Mouse (Mus musculus): ENCODE data around the gene Lmx1a. TPM values are rescaled to one million over a fixed set of nuclear protein-coding genes. Genes with fewer than 3 reads are reported as not detected.

Gene Lmx1a
- polyA plus RNA-seq, 1 experiment from 2014 or later, result 18.7 TPM

DNA sequence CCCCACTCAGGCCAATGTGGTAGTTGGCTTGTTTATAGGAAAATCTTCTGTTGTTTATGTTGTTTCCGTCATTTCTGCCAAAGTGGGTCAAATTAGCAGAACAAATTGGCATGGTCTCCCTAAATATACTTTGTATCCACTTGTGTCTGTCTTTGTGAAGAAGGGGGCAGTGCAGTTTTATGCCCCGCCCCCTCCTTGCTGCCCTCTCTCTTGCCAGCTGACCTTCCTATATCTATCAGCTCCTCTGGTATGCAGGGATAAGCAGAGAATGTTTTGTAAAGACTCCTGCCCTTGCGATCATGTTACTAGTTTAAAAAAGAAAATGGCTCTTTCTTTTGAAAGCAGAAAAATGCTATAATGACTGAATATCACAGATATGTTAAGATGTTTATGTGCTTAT lies 101.7 kb downstream of the Lmx1a start:
- Histone ChIP-seq H3K4me3 (ENCODE audit: low read depth, low read length) (no peak overlapping the region), H3K36me3 (ENCODE audit: control insufficient read depth, insufficient read depth, low read length) (no peaks in the 10 kb centered on the region), H3K27ac (ENCODE audit: low read depth, low read length) (no peak overlapping the region), H3K4me2 (no peak overlapping the region), H3K4me1 (ENCODE audit: control insufficient read depth, insufficient read depth, low read length) (no peaks in the 10 kb centered on the region), H3K9ac (ENCODE audit: low read length) (no peak overlapping the region), H3K9me3 (ENCODE audit: control insufficient read depth, low read length) (no peaks in the 10 kb centered on the region), H3K27me3 (ENCODE audit: control insufficient read depth, insufficient read depth, low read length) (no peaks in the 10 kb centered on the region)
- DNase-seq (ENCODE audit: low spot score, missing footprints) (no peak), ATAC-seq (ENCODE audit: low FRiP score) (no peak)
- WGBS, result 79% methylated on average over 3 of the region's 3 CpGs

DNA sequence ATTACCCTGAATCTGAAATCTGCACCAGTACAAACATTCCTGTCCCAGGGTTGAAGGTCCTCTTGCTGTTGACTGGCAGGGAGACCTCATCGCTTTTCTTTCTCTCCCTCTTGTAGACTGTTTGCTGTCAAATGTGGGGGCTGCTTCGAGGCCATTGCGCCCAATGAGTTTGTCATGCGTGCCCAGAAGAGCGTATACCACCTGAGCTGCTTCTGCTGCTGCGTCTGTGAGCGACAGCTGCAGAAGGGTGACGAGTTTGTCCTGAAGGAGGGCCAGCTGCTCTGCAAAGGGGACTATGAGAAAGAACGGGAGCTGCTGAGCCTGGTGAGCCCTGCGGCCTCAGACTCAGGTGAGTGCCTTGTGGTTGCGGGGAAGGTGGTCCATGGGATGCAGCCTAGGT lies 102.2 kb downstream of the Lmx1a start:
- ATAC-seq (ENCODE audit: low FRiP score) (no peak), DNase-seq (ENCODE audit: low spot score, missing footprints) (no peak)
- Histone ChIP-seq H3K9ac (ENCODE audit: low read length) (no peak overlapping the region), H3K4me1 (ENCODE audit: control insufficient read depth, insufficient read depth, low read length) (no peaks in the 10 kb centered on the region), H3K4me3 (ENCODE audit: low read depth, low read length) (no peak overlapping the region), H3K9me3 (ENCODE audit: control insufficient read depth, low read length) (no peaks in the 10 kb centered on the region), H3K36me3 (ENCODE audit: control insufficient read depth, insufficient read depth, low read length) (no peaks in the 10 kb centered on the region), H3K27ac (ENCODE audit: low read depth, low read length) (no peak overlapping the region), H3K4me2 (no peak overlapping the region), H3K27me3 (ENCODE audit: control insufficient read depth, insufficient read depth, low read length) (no peaks in the 10 kb centered on the region)
- WGBS, result 85% methylated on average over 11 of the region's 11 CpGs

- Histone ChIP-seq H3K4me3 (ENCODE audit: low read depth, low read length) (no peak overlapping the region), H3K27me3 (ENCODE audit: control insufficient read depth, insufficient read depth, low read length) (peaks cover 6% of the 10 kb centered on the region), H3K4me2 (no peak overlapping the region), H3K4me1 (ENCODE audit: control insufficient read depth, insufficient read depth, low read length) (peaks cover 9% of the 10 kb centered on the region; the same call in 1 of the 2 replicates), H3K9me3 (ENCODE audit: control insufficient read depth, low read length) (no peaks in the 10 kb centered on the region), H3K36me3 (ENCODE audit: control insufficient read depth, insufficient read depth, low read length) (no peaks in the 10 kb centered on the region), H3K27ac (ENCODE audit: low read depth, low read length) (peak overlapping the region; percentile 75), H3K9ac (ENCODE audit: low read length) (no peak overlapping the region)
- 30% methylated on average over 4 of the region's 4 CpGs for WGBS
- peak; percentile 88 for DNase-seq (ENCODE audit: low spot score, missing footprints)
- ATAC-seq (ENCODE audit: low FRiP score), result no peak
These were observed 112.9 kb downstream of the Lmx1a start for GRCm38 (mm10) chr1:167801923-167802322.

DNA sequence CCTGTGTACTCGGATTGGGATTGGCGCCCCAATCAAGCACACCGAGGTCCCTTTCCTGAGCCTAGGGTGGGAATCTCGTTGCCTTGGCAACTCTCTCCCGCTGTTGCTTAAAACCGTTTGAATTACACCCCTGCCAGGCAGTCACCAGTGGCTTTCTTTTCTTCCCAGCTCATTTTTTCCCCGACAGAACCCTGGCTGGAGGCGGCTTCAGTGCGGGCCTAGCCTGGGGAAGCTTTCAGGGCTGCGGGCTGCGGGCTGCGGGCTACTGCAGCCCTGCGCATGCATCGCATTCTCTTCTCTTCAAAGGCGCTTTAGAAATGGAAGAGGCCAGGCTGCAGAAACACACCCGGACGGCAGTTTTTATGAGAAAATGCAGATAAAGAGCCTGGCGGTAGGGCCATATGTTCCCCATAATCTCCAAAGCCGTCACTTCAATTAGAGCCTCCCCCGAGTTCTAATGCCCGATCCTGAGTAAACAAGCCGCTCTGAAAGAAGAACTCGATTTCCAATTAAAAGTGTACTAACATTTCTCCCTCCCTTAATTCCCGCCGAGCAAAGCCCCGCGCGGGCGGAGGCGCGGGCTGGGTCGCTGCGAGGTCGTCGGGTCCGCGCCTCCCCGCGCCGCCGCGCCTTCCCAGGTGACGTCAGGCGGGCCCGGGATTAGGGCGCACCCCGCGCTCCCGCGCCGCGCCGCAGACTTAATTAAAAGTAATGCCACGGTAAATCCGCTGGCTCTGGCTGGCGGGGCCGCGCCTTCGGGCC lies 113.7 kb downstream of the Lmx1a start:
- DNase-seq (ENCODE audit: low spot score, missing footprints), result peak; percentile 97
- Histone ChIP-seq H3K4me1 (ENCODE audit: control insufficient read depth, insufficient read depth, low read length) (peaks cover 9% of the 10 kb centered on the region; the same call in 1 of the 2 replicates), H3K4me3 (ENCODE audit: low read depth, low read length) (peak overlapping the region; percentile 43), H3K9me3 (ENCODE audit: control insufficient read depth, low read length) (no peaks in the 10 kb centered on the region), H3K9ac (ENCODE audit: low read length) (peak overlapping the region; percentile 50), H3K36me3 (ENCODE audit: control insufficient read depth, insufficient read depth, low read length) (no peaks in the 10 kb centered on the region), H3K4me2 (peak overlapping the region; percentile 61), H3K27ac (ENCODE audit: low read depth, low read length) (peak overlapping the region; percentile 75), H3K27me3 (ENCODE audit: control insufficient read depth, insufficient read depth, low read length) (peaks cover 6% of the 10 kb centered on the region)
- ATAC-seq (ENCODE audit: low FRiP score), result peak; percentile 88
- WGBS, result under 1% methylated on average over 59 of the region's 59 CpGs

DNA sequence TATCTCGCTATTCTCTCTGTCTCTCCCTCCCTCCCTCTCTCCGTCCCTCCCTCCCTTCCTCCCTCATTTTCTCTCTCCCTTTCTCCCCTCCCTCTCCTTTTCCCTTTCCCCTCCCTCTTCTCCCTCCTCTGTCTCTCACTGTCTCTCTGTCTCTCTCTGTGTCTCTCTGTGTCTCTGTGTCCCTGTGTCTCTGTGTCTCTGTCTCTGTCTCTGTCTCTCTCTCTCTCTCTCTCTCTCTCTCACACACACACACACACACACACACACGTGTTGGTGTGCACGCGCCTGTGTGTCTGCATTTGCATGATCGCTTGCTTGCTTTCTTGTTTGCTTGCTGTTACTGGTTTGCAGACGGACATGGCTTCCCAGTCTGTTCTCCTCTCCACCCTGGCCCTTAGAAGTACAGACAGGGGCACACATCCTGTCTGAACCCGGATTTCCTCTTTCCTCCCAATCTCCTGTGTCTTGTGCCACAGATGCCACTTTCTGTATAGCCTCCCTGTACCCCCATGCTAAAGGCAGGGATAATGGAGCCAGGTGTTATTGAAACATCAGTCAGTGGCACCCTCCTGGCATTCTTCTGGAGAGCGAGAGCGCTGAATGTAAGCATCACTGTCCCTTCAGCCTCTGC lies 114.4 kb downstream of the Lmx1a start:
- H3K27ac ChIP-seq (ENCODE audit: low read depth, low read length), result peak overlapping the region; percentile 75
- H3K4me2 ChIP-seq, result peak overlapping the region; percentile 61
- peak overlapping the region; percentile 50 for H3K9ac ChIP-seq (ENCODE audit: low read length)
- H3K9me3 ChIP-seq (ENCODE audit: control insufficient read depth, low read length), result no peaks in the 10 kb centered on the region
- H3K4me3 ChIP-seq (ENCODE audit: low read depth, low read length), result peak overlapping the region; percentile 43
- ATAC-seq (ENCODE audit: low FRiP score), result peak; percentile 28; the same call in 1 of the 2 replicates
- peak; percentile 92 for DNase-seq (ENCODE audit: low spot score, missing footprints)
- peaks cover 6% of the 10 kb centered on the region for H3K27me3 ChIP-seq (ENCODE audit: control insufficient read depth, insufficient read depth, low read length)
- H3K4me1 ChIP-seq (ENCODE audit: control insufficient read depth, insufficient read depth, low read length), result peaks cover 9% of the 10 kb centered on the region; the same call in 1 of the 2 replicates
- no peaks in the 10 kb centered on the region for H3K36me3 ChIP-seq (ENCODE audit: control insufficient read depth, insufficient read depth, low read length)
- WGBS, result 9% methylated on average over 10 of the region's 10 CpGs

- no peak overlapping the region for H3K4me3 ChIP-seq (ENCODE audit: low read depth, low read length)
- peaks cover 9% of the 10 kb centered on the region; the same call in 1 of the 2 replicates for H3K4me1 ChIP-seq (ENCODE audit: control insufficient read depth, insufficient read depth, low read length)
- no peak overlapping the region for H3K9ac ChIP-seq (ENCODE audit: low read length)
- peaks cover 6% of the 10 kb centered on the region for H3K27me3 ChIP-seq (ENCODE audit: control insufficient read depth, insufficient read depth, low read length)
- WGBS, result 57% methylated on average over 7 of the region's 7 CpGs
- no peak for ATAC-seq (ENCODE audit: low FRiP score)
- H3K36me3 ChIP-seq (ENCODE audit: control insufficient read depth, insufficient read depth, low read length), result no peaks in the 10 kb centered on the region
- no peak for DNase-seq (ENCODE audit: low spot score, missing footprints)
- peak overlapping the region; percentile 26; the same call in 1 of the 2 replicates for H3K27ac ChIP-seq (ENCODE audit: low read depth, low read length)
- H3K9me3 ChIP-seq (ENCODE audit: control insufficient read depth, low read length), result no peaks in the 10 kb centered on the region
- no peak overlapping the region for H3K4me2 ChIP-seq
These were observed 115.8 kb downstream of the Lmx1a start for GRCm38 (mm10) chr1:167804836-167805235.

DNA sequence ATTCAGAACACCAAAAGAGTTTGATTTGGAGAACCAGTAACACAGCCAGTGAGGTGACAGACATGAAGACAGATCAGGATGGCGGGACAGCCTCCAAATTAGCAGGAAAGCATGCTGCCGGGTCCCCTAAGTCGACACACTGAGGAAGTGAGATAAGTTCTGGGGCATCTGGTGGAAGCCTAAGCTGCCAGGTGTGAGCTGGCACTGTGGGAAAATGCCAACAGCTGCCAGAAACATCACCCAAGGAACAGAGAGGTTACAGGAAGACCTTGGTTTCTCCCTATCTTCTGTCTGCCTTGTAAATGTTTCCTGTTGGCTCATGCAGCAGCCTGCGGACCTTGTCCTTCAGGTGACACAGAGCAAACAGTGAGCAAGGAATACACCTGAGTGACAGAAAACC lies 122.1 kb downstream of the Lmx1a start:
- Histone ChIP-seq H3K9ac (ENCODE audit: low read length) (no peak overlapping the region), H3K36me3 (ENCODE audit: control insufficient read depth, insufficient read depth, low read length) (no peaks in the 10 kb centered on the region), H3K27ac (ENCODE audit: low read depth, low read length) (no peak overlapping the region), H3K4me2 (no peak overlapping the region), H3K4me3 (ENCODE audit: low read depth, low read length) (no peak overlapping the region), H3K9me3 (ENCODE audit: control insufficient read depth, low read length) (no peaks in the 10 kb centered on the region), H3K4me1 (ENCODE audit: control insufficient read depth, insufficient read depth, low read length) (no peaks in the 10 kb centered on the region), H3K27me3 (ENCODE audit: control insufficient read depth, insufficient read depth, low read length) (no peaks in the 10 kb centered on the region)
- no peak for DNase-seq (ENCODE audit: low spot score, missing footprints)
- ATAC-seq (ENCODE audit: low FRiP score), result no peak
- WGBS, result 83% methylated on average over 4 of the region's 4 CpGs

DNA sequence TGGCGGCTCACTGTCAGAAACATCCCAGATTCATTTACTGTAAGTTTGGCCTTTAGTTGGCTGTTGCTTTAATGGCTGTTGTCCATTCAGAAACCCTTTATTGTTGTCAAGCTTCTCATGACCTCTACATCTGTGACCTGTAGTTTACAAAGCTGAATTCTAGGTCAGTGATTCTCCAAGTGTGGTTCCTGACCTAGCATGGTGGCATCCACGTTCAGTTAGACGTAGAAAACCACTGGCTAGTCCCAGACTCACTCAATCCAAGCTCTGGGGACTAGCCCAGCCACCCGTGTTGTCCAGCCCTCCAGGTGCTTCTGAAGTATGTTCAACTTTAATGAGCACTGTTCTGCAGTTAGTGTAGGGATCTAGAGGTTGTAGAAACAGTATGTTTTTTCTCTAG lies 126.1 kb downstream of the Lmx1a start:
- Histone ChIP-seq H3K27me3 (ENCODE audit: control insufficient read depth, insufficient read depth, low read length) (no peaks in the 10 kb centered on the region), H3K4me3 (ENCODE audit: low read depth, low read length) (no peak overlapping the region), H3K9me3 (ENCODE audit: control insufficient read depth, low read length) (no peaks in the 10 kb centered on the region), H3K9ac (ENCODE audit: low read length) (no peak overlapping the region), H3K4me1 (ENCODE audit: control insufficient read depth, insufficient read depth, low read length) (peaks cover 3% of the 10 kb centered on the region), H3K4me2 (no peak overlapping the region), H3K27ac (ENCODE audit: low read depth, low read length) (no peak overlapping the region), H3K36me3 (ENCODE audit: control insufficient read depth, insufficient read depth, low read length) (no peaks in the 10 kb centered on the region)
- ATAC-seq (ENCODE audit: low FRiP score) (no peak), DNase-seq (ENCODE audit: low spot score, missing footprints) (no peak)
- WGBS, result 88% methylated on average over 4 of the region's 4 CpGs

DNA sequence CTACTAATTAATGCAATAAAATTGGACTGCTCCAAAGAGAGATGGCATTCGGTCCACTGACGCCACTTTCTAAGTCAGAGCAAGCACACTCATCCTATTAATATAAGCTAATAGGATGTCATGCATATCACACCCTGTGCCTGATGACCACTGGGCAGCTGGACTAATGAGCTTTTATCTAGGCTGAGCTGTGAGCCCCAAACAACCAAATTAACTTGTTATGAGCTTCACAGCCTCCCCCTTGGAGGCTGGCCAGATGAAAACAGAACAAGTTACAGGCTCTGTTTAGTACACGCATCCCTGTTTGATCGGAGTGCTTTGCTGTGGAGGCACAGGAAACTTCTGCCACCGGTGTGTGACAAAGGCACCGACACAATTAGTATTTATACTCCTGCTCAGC lies 128.0 kb downstream of the Lmx1a start:
- 64% methylated on average over 6 of the region's 6 CpGs for WGBS
- ATAC-seq (ENCODE audit: low FRiP score) (no peak), DNase-seq (ENCODE audit: low spot score, missing footprints) (peak; percentile 81)
- peaks cover 3% of the 10 kb centered on the region for H3K4me1 ChIP-seq (ENCODE audit: control insufficient read depth, insufficient read depth, low read length)
- no peaks in the 10 kb centered on the region for H3K27me3 ChIP-seq (ENCODE audit: control insufficient read depth, insufficient read depth, low read length)
- H3K9ac ChIP-seq (ENCODE audit: low read length), result no peak overlapping the region
- no peaks in the 10 kb centered on the region for H3K9me3 ChIP-seq (ENCODE audit: control insufficient read depth, low read length)
- no peak overlapping the region for H3K4me3 ChIP-seq (ENCODE audit: low read depth, low read length)
- no peaks in the 10 kb centered on the region for H3K36me3 ChIP-seq (ENCODE audit: control insufficient read depth, insufficient read depth, low read length)
- H3K4me2 ChIP-seq, result no peak overlapping the region
- no peak overlapping the region for H3K27ac ChIP-seq (ENCODE audit: low read depth, low read length)

Data from midbrain, embryonic 11.5 days (tissue).